Mouse (Mus musculus) embryo, embryonic 10 days (tissue): Measurements from ENCODE around the gene Tspan1.

ENCODE experiments used
- DNase-seq: peaks from one replicate; pipeline ENCODE4 v3.0.0-alpha.2; 2015; ENCODE audit warnings: low spot score

The Tspan1 gene

DNA sequence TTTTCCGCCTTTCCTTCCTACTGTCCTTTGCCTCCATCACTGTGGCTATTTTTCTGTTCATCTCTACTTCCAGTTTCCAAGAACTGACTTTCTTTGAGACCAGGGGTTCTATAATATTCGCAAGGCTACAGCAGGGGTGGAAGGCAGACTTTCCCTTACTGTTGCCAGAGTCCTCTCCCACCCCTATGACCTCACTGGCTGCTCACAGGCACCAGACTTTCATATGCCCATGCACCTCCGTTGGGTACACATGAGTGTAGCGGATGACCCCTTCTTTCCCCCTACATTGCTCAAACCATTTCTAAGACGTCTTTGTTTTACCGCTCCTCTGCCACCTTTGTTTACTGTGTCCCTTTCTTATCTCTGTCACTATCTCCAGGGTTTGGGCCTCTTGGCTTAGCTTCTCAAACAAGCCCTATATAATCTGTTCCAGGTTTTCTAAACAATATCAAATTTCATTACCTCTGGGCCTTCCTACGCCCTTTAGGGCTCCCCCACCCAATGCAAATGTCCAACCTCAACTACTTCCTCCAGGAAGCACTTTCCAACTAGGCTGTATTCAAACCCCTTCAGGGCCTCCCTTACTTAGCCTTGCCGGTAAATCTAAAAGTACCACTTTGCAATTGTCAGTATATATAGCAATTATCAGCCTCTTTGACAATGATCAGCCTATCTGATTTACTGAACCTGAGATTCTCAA, 1.5 kb downstream of the Tspan1 start:
- DNase-seq: no peak

DNA sequence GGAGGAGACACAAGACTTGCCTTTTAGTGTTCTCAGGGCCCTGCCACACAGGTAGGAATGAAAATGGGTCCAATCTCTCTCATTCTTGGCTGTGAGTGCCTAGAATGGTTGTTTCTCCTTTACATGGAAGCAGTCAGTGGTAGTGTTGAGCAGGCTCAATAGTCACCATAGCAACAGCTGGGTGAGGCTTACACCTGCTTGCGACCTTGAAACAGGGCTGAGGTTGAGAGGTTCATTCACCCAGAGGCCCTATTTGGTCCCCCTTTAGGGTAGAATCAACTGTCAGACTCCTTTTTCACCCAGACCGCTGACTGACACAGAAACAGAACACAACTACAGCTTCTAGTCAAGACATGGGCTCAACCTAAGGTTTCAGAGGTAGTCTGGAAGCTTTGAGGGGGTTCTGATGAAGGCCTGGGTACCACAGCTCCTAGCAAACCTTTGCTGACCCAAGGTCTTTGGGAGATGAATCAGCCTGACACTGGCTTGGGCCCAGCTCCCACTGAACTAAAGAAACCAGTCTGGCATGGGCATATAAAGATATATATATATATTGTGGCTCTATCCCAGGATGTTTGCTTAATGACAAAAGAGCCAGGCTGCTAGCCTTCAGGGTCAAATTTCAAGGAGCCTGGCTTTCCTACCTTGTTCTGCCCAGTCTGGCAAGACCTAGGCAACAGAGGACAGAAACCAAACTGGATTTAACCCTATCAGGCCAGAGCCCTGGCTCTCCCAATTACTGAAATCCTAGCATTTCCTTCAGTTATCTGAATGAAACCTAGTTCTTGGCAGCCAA, 2.4 kb downstream of the Tspan1 start:
- DNase-seq: no peak

- DNase-seq: no peak
Measured at GRCm38 (mm10) chr4:116162142-116162541, 5.3 kb downstream of the Tspan1 start.

GRCm38 (mm10) chr4:116160769-116161168, 6.6 kb downstream of the Tspan1 start:
- no peak for DNase-seq

DNA sequence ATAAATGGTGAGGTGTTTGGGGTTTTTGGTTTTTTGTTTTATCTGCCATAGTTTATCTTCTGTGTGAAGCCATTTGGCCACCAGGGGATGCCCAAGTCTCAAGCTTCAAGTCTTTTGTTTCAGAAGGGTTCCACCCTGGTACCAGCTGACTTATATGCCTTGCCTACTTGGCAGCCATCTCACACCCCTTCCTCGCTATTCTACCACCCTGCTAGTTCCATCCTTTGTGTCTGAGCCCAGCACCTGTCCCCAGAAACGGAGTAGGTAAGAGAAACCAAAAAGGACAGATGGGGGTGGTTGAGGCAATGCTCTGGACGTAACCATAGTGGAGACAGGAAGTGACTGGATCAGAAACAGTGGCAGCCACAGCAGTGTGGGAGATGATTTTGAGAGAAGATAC, 7.5 kb downstream of the Tspan1 start:
- no peak for DNase-seq

DNA sequence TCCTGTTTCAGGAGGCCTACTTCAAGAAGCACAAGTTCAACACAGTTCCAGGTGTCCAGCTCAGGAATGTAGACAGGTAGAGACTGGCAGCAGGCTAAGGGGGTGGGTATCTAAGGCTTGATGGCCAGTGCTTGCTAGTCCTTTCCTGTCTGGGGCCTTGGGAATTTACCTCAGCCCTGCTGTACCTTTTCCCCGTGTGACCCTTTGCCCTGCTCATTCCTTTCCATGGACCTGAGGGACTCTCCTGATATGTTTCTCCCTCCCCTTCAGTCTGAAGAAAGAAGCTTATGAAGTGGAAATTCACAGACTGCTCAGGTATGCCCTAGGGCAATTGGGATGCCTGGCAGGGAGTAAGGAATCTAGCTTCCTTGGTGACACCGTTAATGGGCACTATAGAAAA, 9.5 kb downstream of the Tspan1 start:
- no peak for DNase-seq

DNA sequence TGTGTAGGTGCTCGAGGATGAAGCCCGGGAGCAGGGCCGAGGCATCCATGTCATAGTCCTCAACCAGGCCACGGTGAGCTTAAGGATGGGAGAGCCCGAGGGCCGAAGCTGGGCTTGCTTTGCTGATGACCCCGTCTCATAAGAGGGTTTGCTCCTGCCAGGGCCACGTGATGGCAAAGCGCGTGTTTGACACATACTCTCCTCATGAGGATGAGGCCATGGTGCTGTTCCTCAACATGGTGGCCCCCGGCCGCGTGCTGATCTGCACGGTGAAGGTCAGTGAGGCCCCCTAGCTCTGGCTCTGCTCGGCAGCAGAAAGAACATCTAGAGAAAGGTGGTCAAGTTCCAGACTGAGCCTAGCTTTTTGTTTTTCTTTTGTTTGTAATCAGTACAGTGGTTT, 14.7 kb downstream of the Tspan1 start:
- DNase-seq: no peak

DNA sequence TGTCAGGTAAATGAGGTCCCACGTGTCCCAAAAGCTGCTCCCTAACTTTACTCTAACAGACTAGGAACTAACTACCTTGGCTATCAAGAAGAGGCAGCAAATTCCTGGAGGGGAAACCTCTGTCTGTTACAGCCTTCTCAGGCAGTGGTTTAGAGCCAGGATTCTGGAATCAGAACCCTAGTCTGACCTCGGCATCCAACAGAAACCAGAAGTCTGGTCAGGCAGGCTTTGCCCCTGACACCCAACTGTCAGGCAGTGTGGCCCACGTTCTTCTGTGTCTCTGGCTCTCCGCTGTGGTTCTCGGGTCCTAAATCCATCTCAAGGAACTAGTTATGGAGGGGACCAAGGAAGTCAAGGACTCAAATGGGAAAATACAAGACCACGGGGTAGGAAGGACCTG, 16.2 kb downstream of the Tspan1 start, which contains the start of gene Lurap1:
Gene Lurap1, minus strand, starts transcription at position 101 of the 400 bp plus-strand sequence.
- no peak for DNase-seq

GRCm38 (mm10) chr4:116150862-116151221, 16.6 kb downstream of the Tspan1 start:
- peak; percentile 34 for DNase-seq

- peak; percentile 69 for DNase-seq
Measured at GRCm38 (mm10) chr4:116150156-116150861, 17.1 kb downstream of the Tspan1 start.

DNA sequence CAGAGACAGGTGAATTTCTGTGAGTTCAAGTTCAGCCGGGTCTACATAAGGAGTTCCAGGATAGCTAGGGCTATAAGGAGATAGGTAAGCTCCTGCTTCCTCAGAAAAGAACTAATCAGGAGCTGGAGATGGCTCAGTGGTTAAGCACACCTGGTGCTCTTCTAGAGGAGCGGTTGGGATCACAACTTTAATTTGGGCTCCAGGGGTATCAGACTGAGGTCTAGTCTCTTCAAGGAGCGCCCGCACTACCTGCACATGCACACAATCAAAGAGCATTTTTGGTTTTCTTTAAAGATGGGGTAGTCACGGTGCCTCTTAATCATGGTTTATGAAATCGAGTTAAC, 17.6 kb downstream of the Tspan1 start:
- no peak for DNase-seq

GRCm38 (mm10) chr4:116143891-116144717, 23.3 kb downstream of the Tspan1 start:
- peak; percentile 73 for DNase-seq

- DNase-seq: no peak
Measured at GRCm38 (mm10) chr4:116143317-116143811, 24.0 kb downstream of the Tspan1 start.

- DNase-seq: no peak
Measured at GRCm38 (mm10) chr4:116142269-116142668, 25.1 kb downstream of the Tspan1 start.

GRCm38 (mm10) chr4:116141736-116142135, 25.7 kb downstream of the Tspan1 start:
- no peak for DNase-seq

DNA sequence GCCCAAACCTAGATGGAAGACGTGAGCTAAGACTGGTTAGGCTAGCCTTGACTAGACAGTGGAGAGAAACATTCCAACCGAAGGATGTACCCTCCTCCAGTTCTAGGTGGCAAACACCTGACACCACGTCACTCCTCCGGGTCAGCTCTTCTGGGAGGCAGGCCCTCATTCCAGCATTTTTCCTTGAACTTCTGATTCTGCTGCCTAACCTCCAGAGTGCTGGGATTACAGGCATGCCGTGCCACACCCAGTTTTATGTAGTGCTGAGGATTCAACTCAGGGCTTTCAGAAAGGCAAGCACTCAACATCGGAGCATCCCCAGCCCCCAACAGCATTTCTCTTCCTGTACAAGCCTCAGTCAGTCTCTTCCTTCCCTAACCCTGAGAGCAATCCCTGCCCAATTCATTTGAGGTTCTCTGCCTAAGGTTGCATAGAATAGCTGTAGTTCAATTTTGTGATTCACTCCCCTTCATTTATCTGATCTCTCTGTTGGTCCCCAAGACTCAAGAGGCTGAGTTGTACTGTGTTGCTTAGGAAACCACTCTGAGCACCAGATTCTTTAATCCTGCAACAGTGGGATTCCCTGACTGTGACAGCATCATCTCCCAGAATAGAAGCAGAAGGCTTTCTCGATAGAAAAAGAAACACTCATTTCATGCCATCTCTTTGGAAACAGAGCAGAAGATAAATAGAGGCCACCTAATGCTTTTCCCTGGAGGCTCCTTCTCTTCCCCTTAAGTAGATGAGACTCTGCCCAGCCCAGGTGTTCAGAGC, 26.4 kb downstream of the Tspan1 start:
- DNase-seq: no peak

DNA sequence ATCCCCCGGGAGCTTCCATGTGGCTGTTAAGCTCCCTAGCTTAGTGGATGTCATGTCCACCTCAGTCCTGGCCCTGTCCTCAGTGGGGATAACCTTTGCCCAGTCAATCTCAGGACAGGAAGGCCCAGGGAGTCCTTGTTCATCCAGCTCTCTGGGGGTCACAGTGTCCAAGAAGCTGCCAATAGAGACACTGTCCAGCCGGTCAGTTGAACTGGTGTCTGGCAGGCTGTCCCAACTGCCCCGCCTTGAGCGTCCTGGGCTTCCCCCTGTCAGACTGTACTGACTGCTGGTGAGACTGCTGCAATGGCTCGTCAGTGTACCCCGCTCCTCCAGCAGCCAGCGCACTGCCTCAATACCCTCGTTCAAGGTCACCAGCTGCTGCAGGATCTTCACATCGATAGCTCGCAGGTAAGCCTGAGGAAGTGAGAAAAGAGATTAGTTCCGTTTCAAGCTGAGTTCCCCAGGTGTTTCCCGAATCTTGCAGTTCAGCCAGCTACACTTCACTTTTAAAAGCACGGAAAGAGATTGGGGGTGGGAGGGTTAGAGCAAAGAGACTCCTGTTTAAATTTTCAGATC, 29.9 kb downstream of the Tspan1 start:
- DNase-seq: no peak

GRCm38 (mm10) chr4:116134990-116135389, 32.4 kb downstream of the Tspan1 start:
- peak; percentile 72 for DNase-seq

- DNase-seq: no peak
Measured at GRCm38 (mm10) chr4:116133126-116133525, 34.3 kb downstream of the Tspan1 start.

DNA sequence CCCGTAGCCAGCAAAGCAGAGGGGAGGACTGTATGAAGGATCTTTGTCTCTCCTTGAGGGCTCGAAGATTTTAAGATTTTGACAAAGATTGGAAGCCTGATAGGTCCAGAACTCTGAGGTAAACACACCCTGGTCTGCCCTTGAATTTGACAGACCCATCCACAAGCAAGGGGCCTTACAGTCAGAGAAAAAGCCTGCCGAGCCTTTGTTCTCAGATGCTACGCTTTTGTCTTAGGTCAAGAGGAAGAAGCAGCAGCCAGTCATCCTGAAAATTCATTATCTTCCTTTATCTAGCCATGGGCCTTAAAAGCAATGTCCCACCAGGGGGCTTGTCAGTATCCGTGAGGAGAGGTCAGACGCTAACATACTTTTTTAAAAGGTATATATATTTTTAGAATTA, 39.4 kb downstream of the Tspan1 start:
- DNase-seq: no peak
